Mouse (Mus musculus) hindbrain, embryonic 16.5 days (tissue): ENCODE data around the gene Pmvk. TPM values are rescaled to one million over a fixed set of nuclear protein-coding genes. Genes with fewer than 3 reads are reported as not detected.

ENCODE experiments used
- ATAC-seq: fragments of 200-750 bp; cut with Nextera tagmentation; 2 replicates; pipeline ENCODE4 v1.8.0; 2017; ENCODE audit warnings: moderate TSS enrichment, moderate library complexity
- H3K27ac ChIP-seq: fragments of 300-500 bp; sonication (generic); 2 replicates; pipeline ENCODE4 v1.5.1; 2014; ENCODE audit warnings: low read depth, mild to moderate bottlenecking, control low read depth, low read length, moderate library complexity
- H3K27me3 ChIP-seq: fragments of 300-500 bp; sonication (generic); replicated peaks from 2 replicates; pipeline ENCODE4 v1.6.1; 2014; ENCODE audit warnings: low read length; ENCODE audit not compliant: control insufficient read depth, insufficient read depth
- H3K36me3 ChIP-seq: fragments of 300-500 bp; sonication (generic); 2 replicates; pipeline ENCODE4 v1.6.1; 2014; ENCODE audit warnings: mild to moderate bottlenecking, low read length, moderate library complexity, mixed read lengths; ENCODE audit not compliant: control insufficient read depth, insufficient read depth
- H3K4me1 ChIP-seq: fragments of 300-500 bp; sonication (generic); 2 replicates; pipeline ENCODE4 v1.6.1; 2014; ENCODE audit warnings: low read depth, low read length; ENCODE audit not compliant: control insufficient read depth, insufficient read depth
- H3K4me2 ChIP-seq: fragments of 300-500 bp; sonication (generic); 2 replicates; pipeline ENCODE4 v1.6.1; 2014; ENCODE audit warnings: mild to moderate bottlenecking, low read length, control low read depth, moderate library complexity
- H3K4me3 ChIP-seq: fragments of 300-500 bp; sonication (generic); 2 replicates; pipeline ENCODE4 v1.5.1; 2014; ENCODE audit warnings: mild to moderate bottlenecking, low read length, control low read depth, moderate library complexity
- H3K9ac ChIP-seq: fragments of 300-500 bp; sonication (generic); 2 replicates; pipeline ENCODE4 v1.6.1; 2014; ENCODE audit warnings: low read depth, mild to moderate bottlenecking, control low read depth, low read length, moderate library complexity
- H3K9me3 ChIP-seq: fragments of 300-500 bp; sonication (generic); 2 replicates; pipeline ENCODE4 v1.6.1; 2014; ENCODE audit warnings: mild to moderate bottlenecking, low read length, moderate library complexity; ENCODE audit not compliant: control insufficient read depth
- WGBS: fragments of 180-500 bp; shearing (Covaris S2); extraction: QIAGEN DNeasy Blood & Tissue Kit; methylation state at CpG from one replicate; pipeline ENCODE4 v1.1.7; 2014; 5-methylcytosine and 5-hydroxymethylcytosine counted together
- polyA plus RNA-seq: library from polyadenylated mRNA; unstranded; fragments of >200 nt; fragmentation: Nextera tagmentation; extraction: Ambion mirVana; gene quantifications from 2 replicates; pipeline ENCODE4 v1.2.1, GENCODE M21; 2015

Gene Pmvk
- polyA plus RNA-seq, 1 experiment from 2014 or later: 156 TPM

DNA sequence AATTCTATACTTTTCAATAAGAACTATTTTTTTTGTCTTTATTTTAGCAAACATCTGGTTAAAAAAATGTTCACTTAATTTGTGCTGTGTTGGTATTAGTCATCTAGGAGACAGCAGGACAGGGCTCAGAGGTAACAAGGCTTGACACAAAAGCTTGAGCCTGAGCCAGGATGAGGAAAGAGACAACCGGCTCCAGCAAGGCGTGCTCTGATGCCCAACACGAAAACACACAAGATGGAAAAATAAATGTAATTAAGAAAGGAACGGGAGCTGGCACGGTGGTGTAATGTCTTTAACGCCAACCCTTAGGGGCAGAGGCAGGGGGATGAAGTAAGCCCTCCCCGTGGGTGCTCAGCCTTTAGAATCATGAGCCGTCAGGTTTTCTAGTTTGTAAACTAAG is 31.8 kb downstream of the Pmvk start:
- no peaks in the 10 kb centered on the region; the same call in 1 of the 2 replicates for H3K4me1 ChIP-seq
- no peak overlapping the region for H3K9ac ChIP-seq
- H3K4me2 ChIP-seq: no peak overlapping the region
- no peaks in the 10 kb centered on the region for H3K9me3 ChIP-seq
- no peak for ATAC-seq
- no peak overlapping the region for H3K27ac ChIP-seq
- WGBS: 74% methylated on average over 8 of the region's 8 CpGs
- no peaks in the 10 kb centered on the region for H3K27me3 ChIP-seq
- no peak overlapping the region for H3K4me3 ChIP-seq
- no peaks in the 10 kb centered on the region for H3K36me3 ChIP-seq

DNA sequence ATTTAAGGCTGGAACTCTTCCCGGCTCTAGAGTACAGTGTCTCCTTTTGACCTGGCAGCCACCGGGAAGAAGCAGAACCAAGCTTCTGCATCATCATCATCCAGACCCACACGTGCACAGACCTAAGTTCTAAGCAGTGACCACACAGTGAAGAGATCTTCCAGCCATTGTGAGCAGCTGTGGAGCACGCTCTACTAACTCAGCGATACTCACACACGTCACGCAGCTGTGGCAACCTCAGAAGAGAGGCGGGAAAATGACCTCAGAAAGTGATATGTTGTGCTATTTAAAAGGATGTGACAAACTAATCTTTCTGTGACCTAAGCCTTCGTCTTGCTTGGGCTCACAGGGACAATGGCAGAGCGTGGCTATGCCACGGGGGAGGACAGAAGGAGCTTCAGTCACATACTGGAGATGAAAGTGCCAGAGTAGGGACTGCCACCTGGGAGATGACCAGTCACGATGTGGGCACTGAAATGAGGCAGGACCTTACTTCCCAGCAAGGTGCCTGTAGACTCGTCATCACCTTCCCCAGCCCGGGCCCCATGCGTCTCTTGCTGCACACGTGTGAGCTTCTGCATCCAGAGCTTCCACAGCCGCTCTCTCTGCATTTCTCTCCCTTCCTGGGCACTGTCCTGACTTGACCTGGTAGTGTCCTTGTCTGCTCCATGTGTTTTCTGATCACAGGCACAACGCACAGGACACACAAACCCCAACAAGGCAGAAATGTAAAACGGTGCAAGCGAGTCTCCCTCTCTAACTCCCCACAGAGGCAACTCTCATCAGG is 32.8 kb downstream of the Pmvk start:
- Histone ChIP-seq H3K4me2 (no peak overlapping the region), H3K27ac (no peak overlapping the region), H3K27me3 (no peaks in the 10 kb centered on the region), H3K4me3 (no peak overlapping the region), H3K4me1 (no peaks in the 10 kb centered on the region; the same call in 1 of the 2 replicates), H3K9me3 (no peaks in the 10 kb centered on the region), H3K36me3 (no peaks in the 10 kb centered on the region), H3K9ac (no peak overlapping the region)
- WGBS: 66% methylated on average over 20 of the region's 20 CpGs
- no peak for ATAC-seq

DNA sequence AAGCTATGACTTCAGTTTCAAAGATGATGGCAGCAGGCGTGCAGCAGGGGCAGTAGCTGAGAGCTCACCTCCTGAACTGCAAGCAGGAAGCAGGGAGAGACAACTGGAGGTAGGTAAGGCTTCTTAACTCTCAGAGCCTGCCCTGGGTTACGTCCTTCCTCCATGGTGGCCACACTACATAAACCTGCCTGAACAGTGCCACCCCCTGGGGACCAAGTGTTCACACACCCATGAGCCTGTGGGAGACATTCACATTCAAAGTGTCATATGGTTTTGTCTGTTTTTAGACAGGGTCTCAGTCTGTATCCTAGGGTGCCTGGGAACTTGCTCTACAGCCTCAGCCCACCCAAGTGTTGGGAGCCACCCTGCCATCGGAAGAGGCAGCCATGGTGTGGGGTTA is 36.4 kb downstream of the Pmvk start:
- Histone ChIP-seq H3K27ac (no peak overlapping the region), H3K9ac (no peak overlapping the region), H3K4me2 (no peak overlapping the region), H3K36me3 (no peaks in the 10 kb centered on the region), H3K4me3 (no peak overlapping the region), H3K9me3 (no peaks in the 10 kb centered on the region), H3K4me1 (no peaks in the 10 kb centered on the region), H3K27me3 (no peaks in the 10 kb centered on the region)
- no peak for ATAC-seq
- WGBS: 84% methylated on average over 3 of the region's 3 CpGs

- Histone ChIP-seq H3K36me3 (no peaks in the 10 kb centered on the region), H3K4me3 (no peak overlapping the region), H3K9ac (no peak overlapping the region), H3K4me2 (no peak overlapping the region), H3K4me1 (no peaks in the 10 kb centered on the region), H3K9me3 (no peaks in the 10 kb centered on the region), H3K27me3 (no peaks in the 10 kb centered on the region), H3K27ac (no peak overlapping the region)
- ATAC-seq: no peak
- 93% methylated on average over 5 of the region's 5 CpGs for WGBS
Observed at GRCm38 (mm10) chr3:89491559-89491958, 37.2 kb downstream of the Pmvk start.

DNA sequence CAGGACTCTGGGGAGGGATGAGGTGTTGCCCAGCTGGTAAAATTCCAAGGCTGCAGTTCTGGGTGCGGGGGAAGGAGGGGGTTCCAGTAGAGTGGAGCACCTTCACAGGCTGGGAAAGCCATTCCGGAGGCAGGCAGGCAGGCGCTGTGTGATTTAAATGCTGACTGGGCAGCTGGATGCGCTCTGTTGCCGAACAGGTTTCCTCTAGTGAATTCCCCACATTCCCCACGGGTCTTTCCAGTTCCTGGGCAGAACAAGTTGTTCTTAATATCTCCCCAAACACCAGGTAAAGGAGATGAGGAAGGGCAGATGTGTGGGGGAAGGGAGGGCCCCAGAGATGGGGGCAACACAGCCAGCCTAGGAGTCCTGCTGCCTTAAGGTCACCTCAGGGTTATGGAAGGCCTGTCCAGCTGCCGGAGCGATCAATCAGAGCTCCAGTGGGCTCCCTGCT is 38.4 kb downstream of the Pmvk start:
- no peak for ATAC-seq
- Histone ChIP-seq H3K4me1 (no peaks in the 10 kb centered on the region), H3K4me3 (no peak overlapping the region), H3K27me3 (no peaks in the 10 kb centered on the region), H3K9me3 (no peaks in the 10 kb centered on the region), H3K4me2 (no peak overlapping the region), H3K27ac (no peak overlapping the region), H3K9ac (no peak overlapping the region), H3K36me3 (no peaks in the 10 kb centered on the region)
- WGBS: 48% methylated on average over 8 of the region's 8 CpGs

- no peaks in the 10 kb centered on the region for H3K36me3 ChIP-seq
- H3K4me3 ChIP-seq: no peak overlapping the region
- no peak overlapping the region for H3K9ac ChIP-seq
- H3K27me3 ChIP-seq: no peaks in the 10 kb centered on the region
- no peak overlapping the region for H3K27ac ChIP-seq
- no peaks in the 10 kb centered on the region for H3K9me3 ChIP-seq
- H3K4me1 ChIP-seq: no peaks in the 10 kb centered on the region
- WGBS: 90% methylated on average over 5 of the region's 5 CpGs
- ATAC-seq: no peak
- H3K4me2 ChIP-seq: no peak overlapping the region
Observed at GRCm38 (mm10) chr3:89494630-89495029, 40.3 kb downstream of the Pmvk start.

DNA sequence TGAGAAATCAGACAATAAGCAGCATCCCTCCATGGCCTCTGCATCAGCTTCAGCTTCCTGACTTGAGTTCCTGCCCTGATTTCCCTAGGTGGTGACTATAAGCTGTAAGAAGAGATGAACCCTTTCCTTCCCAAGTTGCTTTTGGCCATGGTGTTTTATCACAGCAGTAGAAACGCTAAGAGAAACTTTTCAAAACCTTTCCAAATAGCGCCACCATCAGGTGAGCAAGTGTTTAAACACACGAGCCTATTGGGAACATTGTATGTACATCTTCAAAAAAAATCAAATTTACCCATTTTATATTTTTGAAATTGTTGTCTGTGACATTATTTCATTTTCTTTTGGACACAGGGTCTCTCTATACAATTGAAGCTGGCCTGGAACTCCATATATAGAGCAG is 42.0 kb downstream of the Pmvk start:
- Histone ChIP-seq H3K9ac (no peak overlapping the region), H3K4me3 (no peak overlapping the region), H3K36me3 (no peaks in the 10 kb centered on the region), H3K27me3 (no peaks in the 10 kb centered on the region), H3K9me3 (no peaks in the 10 kb centered on the region), H3K27ac (no peak overlapping the region), H3K4me2 (no peak overlapping the region), H3K4me1 (no peaks in the 10 kb centered on the region)
- ATAC-seq: no peak
- WGBS: 68% methylated on average over 3 of the region's 3 CpGs

DNA sequence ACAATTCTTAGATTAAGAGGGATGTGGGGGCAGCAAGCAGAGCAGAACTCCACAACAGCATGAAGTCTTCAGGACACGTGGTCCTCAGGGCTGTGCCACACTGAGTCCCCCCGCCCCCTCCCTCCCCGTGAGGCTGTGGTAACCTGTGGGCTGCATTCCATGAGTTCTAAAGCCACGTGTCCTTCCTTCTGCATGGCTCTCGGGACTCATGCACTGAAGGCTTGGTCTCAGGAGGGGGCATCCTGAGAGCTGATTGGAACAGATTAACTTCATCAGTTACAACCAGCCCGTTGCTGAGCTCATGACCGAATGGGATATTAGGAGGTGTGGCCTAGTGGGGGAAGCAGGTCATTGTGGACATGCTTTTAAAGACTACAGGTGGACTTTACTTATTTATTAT is 45.4 kb downstream of the Pmvk start:
- H3K4me1 ChIP-seq: no peaks in the 10 kb centered on the region
- H3K4me2 ChIP-seq: no peak overlapping the region
- H3K9me3 ChIP-seq: no peaks in the 10 kb centered on the region
- WGBS: 65% methylated on average over 5 of the region's 7 CpGs
- no peak overlapping the region for H3K9ac ChIP-seq
- H3K27me3 ChIP-seq: no peaks in the 10 kb centered on the region
- no peak for ATAC-seq
- H3K4me3 ChIP-seq: no peak overlapping the region
- no peaks in the 10 kb centered on the region for H3K36me3 ChIP-seq
- H3K27ac ChIP-seq: no peak overlapping the region

DNA sequence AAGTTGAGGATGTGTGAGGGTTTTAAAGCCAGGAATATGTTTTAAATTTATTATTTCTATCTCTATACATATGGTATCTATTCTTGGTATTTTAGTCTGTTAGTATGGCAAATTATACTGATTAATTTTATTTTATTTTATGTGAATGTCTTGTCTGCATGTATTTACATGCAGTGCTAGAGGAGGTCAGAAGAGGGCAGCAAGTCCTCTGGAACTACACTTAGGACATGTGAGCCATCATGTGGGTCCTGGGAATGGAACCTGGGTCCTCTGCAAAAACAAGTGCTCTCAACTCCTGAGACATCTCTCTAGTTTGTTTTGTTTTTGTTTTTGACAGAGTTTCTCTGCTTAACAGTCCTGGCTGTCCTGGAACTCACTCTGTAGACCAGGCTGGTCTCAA is 47.1 kb downstream of the Pmvk start:
- no peaks in the 10 kb centered on the region for H3K27me3 ChIP-seq
- H3K27ac ChIP-seq: no peak overlapping the region
- H3K9me3 ChIP-seq: no peaks in the 10 kb centered on the region
- H3K4me1 ChIP-seq: no peaks in the 10 kb centered on the region
- no peak overlapping the region for H3K4me3 ChIP-seq
- no peak overlapping the region for H3K9ac ChIP-seq
- H3K36me3 ChIP-seq: no peaks in the 10 kb centered on the region
- ATAC-seq: no peak
- H3K4me2 ChIP-seq: no peak overlapping the region
